Mouse (Mus musculus) kidney, postnatal 36 days (tissue): ENCODE data around the gene Prdm4.

Experiments used
- DNase-seq, 2 experiments: peaks; one replicate each; pipeline ENCODE4 v3.0.0; 2021 to 2022; ENCODE audit warnings: mixed read lengths in 2 of 2

The Prdm4 gene

DNA sequence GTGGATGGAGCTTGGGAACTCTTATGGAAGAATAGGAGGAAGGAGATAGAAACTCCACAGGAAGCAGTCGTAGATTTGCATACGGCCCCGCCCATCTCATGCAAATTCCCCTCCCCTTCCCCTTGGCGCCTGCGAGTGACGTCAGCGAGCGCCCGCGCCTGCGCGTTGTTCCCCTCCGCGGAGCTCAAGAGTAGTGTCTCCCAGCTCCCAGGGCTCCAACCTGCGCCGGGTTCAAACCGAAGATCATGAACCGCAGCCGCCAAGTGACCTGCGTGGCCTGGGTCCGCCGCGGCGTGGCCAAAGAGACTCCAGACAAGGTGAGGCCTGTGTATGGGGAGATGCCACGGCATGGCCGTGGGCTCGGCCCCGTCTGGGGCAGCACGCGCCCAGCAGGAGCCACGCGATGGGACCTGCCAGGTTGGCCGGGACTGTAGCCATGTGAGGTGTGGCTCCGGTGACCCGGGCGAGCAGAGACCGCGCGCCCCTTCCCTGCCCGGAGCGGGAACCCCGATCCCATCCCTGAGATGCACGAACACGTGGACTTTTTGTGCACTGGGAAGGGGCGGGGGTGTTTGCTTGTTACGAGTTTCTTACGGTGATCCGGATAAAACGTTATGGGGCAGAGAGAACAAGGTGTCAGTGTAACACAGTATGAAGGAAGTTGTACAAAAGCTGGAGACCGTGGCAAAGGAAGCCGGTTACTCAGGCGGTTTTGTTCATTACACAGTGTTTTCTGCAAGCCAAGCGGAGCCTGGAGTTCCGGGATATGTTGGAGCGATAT is 45.1 kb downstream of the Prdm4 start:
- peak; percentile 93 to 96 for DNase-seq

DNA sequence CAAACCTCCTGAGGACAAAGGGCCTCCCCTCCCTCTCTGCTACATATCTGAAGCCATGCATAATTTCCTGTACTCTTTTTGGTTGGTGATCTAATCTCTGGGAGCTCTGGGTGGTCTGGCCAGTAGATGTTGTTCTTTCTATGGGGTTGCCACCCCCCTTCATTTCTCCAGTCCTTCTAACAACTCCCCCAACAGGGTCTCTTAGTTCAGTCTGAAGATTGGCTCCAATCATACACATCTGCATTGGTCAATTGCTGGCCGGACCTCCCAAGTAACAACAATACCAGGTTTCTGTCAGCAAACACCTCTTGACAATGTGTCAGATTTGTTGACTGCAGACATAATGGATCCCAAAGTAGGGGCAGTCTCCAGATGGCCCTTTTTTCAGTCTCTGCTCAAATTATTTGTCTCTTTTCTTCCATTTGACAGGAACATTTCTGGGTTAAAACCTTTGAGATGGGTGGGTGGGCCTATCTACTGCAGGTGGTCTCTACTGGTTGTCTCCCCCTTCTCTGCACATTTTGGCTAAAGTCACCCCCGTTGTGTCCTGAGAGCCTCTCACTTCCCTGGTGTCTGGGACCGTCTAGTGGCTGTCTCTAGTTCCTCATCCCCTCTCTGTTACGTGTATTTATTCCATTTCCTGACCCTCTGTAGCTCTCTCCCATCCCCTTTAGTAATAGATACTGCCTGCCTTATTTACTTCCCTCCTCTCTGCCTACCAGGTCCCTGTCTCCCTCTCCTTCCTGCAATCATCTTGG is 70.7 kb downstream of the Prdm4 start:
- no peak for DNase-seq
